Mouse (Mus musculus) embryonic facial prominence, embryonic 12.5 days (tissue): ENCODE measurements around the gene Srgap2. TPM values are rescaled to one million over a fixed set of nuclear protein-coding genes. Genes with fewer than 3 reads are reported as not detected.

Source experiments
- ATAC-seq: fragments of 200-750 bp; cut with Nextera tagmentation; 2 replicates; pipeline ENCODE4 v1.8.0; 2017; ENCODE audit not compliant: insufficient number of reproducible peaks, insufficient read depth, low FRiP score, low TSS enrichment
- H3K27ac ChIP-seq: fragments of 300-500 bp; sonication (generic); 2 replicates; pipeline ENCODE4 v1.5.1; 2016; ENCODE audit warnings: mild to moderate bottlenecking
- H3K27me3 ChIP-seq: fragments of 300-500 bp; sonication (generic); 2 replicates; pipeline ENCODE4 v1.6.1; 2016; ENCODE audit warnings: mild to moderate bottlenecking, moderate library complexity
- H3K36me3 ChIP-seq: fragments of 300-500 bp; sonication (generic); 2 replicates; pipeline ENCODE4 v1.6.1; 2016; ENCODE audit warnings: mild to moderate bottlenecking
- H3K4me1 ChIP-seq: fragments of 300-500 bp; sonication (generic); 2 replicates; pipeline ENCODE4 v1.6.1; 2016
- H3K4me2 ChIP-seq: fragments of 300-500 bp; sonication (generic); replicated peaks from 2 replicates; pipeline ENCODE4 v1.6.1; 2016; ENCODE audit warnings: mild to moderate bottlenecking, moderate library complexity
- H3K4me3 ChIP-seq: fragments of 300-500 bp; sonication (generic); 2 replicates; pipeline ENCODE4 v1.5.1; 2016; ENCODE audit warnings: mild to moderate bottlenecking
- H3K9ac ChIP-seq: fragments of 300-500 bp; sonication (generic); 2 replicates; pipeline ENCODE4 v1.6.1; 2016; ENCODE audit warnings: mild to moderate bottlenecking, moderate library complexity
- H3K9me3 ChIP-seq: fragments of 300-500 bp; sonication (generic); 2 replicates; pipeline ENCODE4 v1.6.1; 2016; ENCODE audit warnings: mild to moderate bottlenecking, moderate library complexity
- WGBS: fragments of 180-500 bp; shearing (Covaris S2); methylation state at CpG from one replicate; pipeline ENCODE4 v1.1.7; 2016; 5-methylcytosine and 5-hydroxymethylcytosine counted together
- polyA plus RNA-seq: library from polyadenylated mRNA; unstranded; fragments of >200 nt; fragmentation: Nextera tagmentation; extraction: Ambion mirVana; gene quantifications from 2 replicates; pipeline ENCODE4 v1.2.1, GENCODE M21; 2016

The Srgap2 gene
- polyA plus RNA-seq, 1 experiment from 2014 or later, result 18.3 TPM

- 71% methylated on average over 1 of the region's 1 CpGs for WGBS
- H3K4me2 ChIP-seq, result no peak overlapping the region
- H3K9me3 ChIP-seq, result no peaks in the 10 kb centered on the region
- peaks cover 6% of the 10 kb centered on the region; the same call in 1 of the 2 replicates for H3K36me3 ChIP-seq
- ATAC-seq, result no peak
- H3K27me3 ChIP-seq, result no peaks in the 10 kb centered on the region
- no peak overlapping the region for H3K4me3 ChIP-seq
- no peak overlapping the region for H3K9ac ChIP-seq
- H3K4me1 ChIP-seq, result peaks cover 10% of the 10 kb centered on the region; the same call in 1 of the 2 replicates
- H3K27ac ChIP-seq, result no peak overlapping the region
These were observed 148.2 kb downstream of the Srgap2 start for GRCm38 (mm10) chr1:131378914-131379474.

- 34% methylated on average over 7 of the region's 7 CpGs for WGBS
- Histone ChIP-seq H3K9ac (no peak overlapping the region), H3K9me3 (no peaks in the 10 kb centered on the region), H3K4me1 (peaks cover 10% of the 10 kb centered on the region; the same call in 1 of the 2 replicates), H3K27me3 (no peaks in the 10 kb centered on the region), H3K36me3 (peaks cover 6% of the 10 kb centered on the region; the same call in 1 of the 2 replicates), H3K27ac (no peak overlapping the region), H3K4me2 (no peak overlapping the region), H3K4me3 (no peak overlapping the region)
- ATAC-seq, result no peak
These were observed 148.9 kb downstream of the Srgap2 start for GRCm38 (mm10) chr1:131378081-131378913.

GRCm38 (mm10) chr1:131365832-131366231 lies 161.3 kb downstream of the Srgap2 start:
- H3K27ac ChIP-seq, result no peak overlapping the region
- no peaks in the 10 kb centered on the region for H3K4me1 ChIP-seq
- no peak for ATAC-seq
- H3K9me3 ChIP-seq, result no peaks in the 10 kb centered on the region
- no peak overlapping the region for H3K9ac ChIP-seq
- H3K36me3 ChIP-seq, result 0 out of 2 replicates have a peak, but pooled peaks cover 5% of the 10 kb centered on the region
- no peaks in the 10 kb centered on the region for H3K27me3 ChIP-seq
- WGBS, result 87% methylated on average over 1 of the region's 1 CpGs
- H3K4me2 ChIP-seq, result no peak overlapping the region
- H3K4me3 ChIP-seq, result no peak overlapping the region

- Histone ChIP-seq H3K4me1 (no peaks in the 10 kb centered on the region), H3K4me2 (no peak overlapping the region), H3K9me3 (no peaks in the 10 kb centered on the region), H3K27ac (no peak overlapping the region), H3K27me3 (no peaks in the 10 kb centered on the region), H3K9ac (no peak overlapping the region), H3K36me3 (0 out of 2 replicates have a peak, but pooled peaks cover 5% of the 10 kb centered on the region), H3K4me3 (no peak overlapping the region)
- WGBS, result 77% methylated on average over 3 of the region's 3 CpGs
- ATAC-seq, result no peak
These were observed 162.7 kb downstream of the Srgap2 start for GRCm38 (mm10) chr1:131364432-131364831.

GRCm38 (mm10) chr1:131363887-131364286 lies 163.3 kb downstream of the Srgap2 start:
- WGBS, result 83% methylated on average over 3 of the region's 3 CpGs

GRCm38 (mm10) chr1:131362089-131362488 lies 165.1 kb downstream of the Srgap2 start:
- H3K36me3 ChIP-seq, result 0 out of 2 replicates have a peak, but pooled peaks cover 5% of the 10 kb centered on the region
- no peak overlapping the region for H3K4me3 ChIP-seq
- H3K4me2 ChIP-seq, result no peak overlapping the region
- no peaks in the 10 kb centered on the region for H3K4me1 ChIP-seq
- no peaks in the 10 kb centered on the region for H3K27me3 ChIP-seq
- 96% methylated on average over 2 of the region's 2 CpGs for WGBS
- no peak overlapping the region for H3K9ac ChIP-seq
- no peaks in the 10 kb centered on the region for H3K9me3 ChIP-seq
- ATAC-seq, result no peak
- H3K27ac ChIP-seq, result no peak overlapping the region

More at GRCm38 (mm10) chr1:131363887-131364286, 163.3 kb downstream of the Srgap2 start:
- no peak for ATAC-seq
- Histone ChIP-seq H3K9ac (no peak overlapping the region), H3K4me3 (no peak overlapping the region), H3K36me3 (0 out of 2 replicates have a peak, but pooled peaks cover 5% of the 10 kb centered on the region), H3K9me3 (no peaks in the 10 kb centered on the region), H3K4me1 (no peaks in the 10 kb centered on the region), H3K27ac (no peak overlapping the region), H3K4me2 (no peak overlapping the region), H3K27me3 (no peaks in the 10 kb centered on the region)

- H3K27ac ChIP-seq, result no peak overlapping the region
- no peak for ATAC-seq
- H3K4me2 ChIP-seq, result no peak overlapping the region
- 92% methylated on average over 3 of the region's 3 CpGs for WGBS
- no peak overlapping the region for H3K9ac ChIP-seq
- no peaks in the 10 kb centered on the region for H3K27me3 ChIP-seq
- H3K9me3 ChIP-seq, result no peaks in the 10 kb centered on the region
- no peaks in the 10 kb centered on the region for H3K4me1 ChIP-seq
- no peak overlapping the region for H3K4me3 ChIP-seq
- H3K36me3 ChIP-seq, result 0 out of 2 replicates have a peak, but pooled peaks cover 11% of the 10 kb centered on the region
These were observed 166.4 kb downstream of the Srgap2 start for GRCm38 (mm10) chr1:131360800-131361199.

GRCm38 (mm10) chr1:131359609-131360008 lies 167.5 kb downstream of the Srgap2 start:
- H3K4me3 ChIP-seq, result no peak overlapping the region
- no peaks in the 10 kb centered on the region for H3K9me3 ChIP-seq
- no peak overlapping the region for H3K9ac ChIP-seq
- no peak for ATAC-seq
- no peak overlapping the region for H3K27ac ChIP-seq
- peaks cover 22% of the 10 kb centered on the region for H3K36me3 ChIP-seq
- no peaks in the 10 kb centered on the region for H3K27me3 ChIP-seq
- 86% methylated on average over 1 of the region's 1 CpGs for WGBS
- no peaks in the 10 kb centered on the region for H3K4me1 ChIP-seq
- no peak overlapping the region for H3K4me2 ChIP-seq

GRCm38 (mm10) chr1:131357213-131357612 lies 169.9 kb downstream of the Srgap2 start:
- no peak overlapping the region for H3K9ac ChIP-seq
- no peak for ATAC-seq

GRCm38 (mm10) chr1:131351436-131351835 lies 175.7 kb downstream of the Srgap2 start:
- H3K27ac ChIP-seq, result no peak overlapping the region
- H3K27me3 ChIP-seq, result no peaks in the 10 kb centered on the region
- 77% methylated on average over 2 of the region's 2 CpGs for WGBS
- ATAC-seq, result no peak
- no peak overlapping the region for H3K4me3 ChIP-seq
- no peak overlapping the region for H3K9ac ChIP-seq
- no peak overlapping the region for H3K4me2 ChIP-seq
- H3K9me3 ChIP-seq, result no peaks in the 10 kb centered on the region
- H3K36me3 ChIP-seq, result peaks cover 38% of the 10 kb centered on the region
- no peaks in the 10 kb centered on the region for H3K4me1 ChIP-seq

More at GRCm38 (mm10) chr1:131357213-131357612, 169.9 kb downstream of the Srgap2 start:
- no peaks in the 10 kb centered on the region for H3K9me3 ChIP-seq
- no peak overlapping the region for H3K4me3 ChIP-seq
- H3K27ac ChIP-seq, result no peak overlapping the region
- H3K36me3 ChIP-seq, result peaks cover 21% of the 10 kb centered on the region
- no peak overlapping the region for H3K4me2 ChIP-seq
- 89% methylated on average over 1 of the region's 1 CpGs for WGBS
- H3K27me3 ChIP-seq, result no peaks in the 10 kb centered on the region
- no peaks in the 10 kb centered on the region for H3K4me1 ChIP-seq

- H3K9ac ChIP-seq, result no peak overlapping the region
- WGBS, result 72% methylated on average over 1 of the region's 1 CpGs
- H3K9me3 ChIP-seq, result no peaks in the 10 kb centered on the region
- no peak for ATAC-seq
- H3K36me3 ChIP-seq, result peaks cover 32% of the 10 kb centered on the region
- no peaks in the 10 kb centered on the region for H3K27me3 ChIP-seq
- H3K4me2 ChIP-seq, result no peak overlapping the region
- no peak overlapping the region for H3K4me3 ChIP-seq
- H3K4me1 ChIP-seq, result no peaks in the 10 kb centered on the region
- no peak overlapping the region for H3K27ac ChIP-seq
These were observed 177.1 kb downstream of the Srgap2 start for GRCm38 (mm10) chr1:131349993-131350510.

GRCm38 (mm10) chr1:131347708-131348107 lies 179.4 kb downstream of the Srgap2 start:
- Histone ChIP-seq H3K4me3 (no peak overlapping the region), H3K36me3 (peaks cover 36% of the 10 kb centered on the region), H3K9me3 (no peaks in the 10 kb centered on the region), H3K27me3 (no peaks in the 10 kb centered on the region), H3K4me1 (no peaks in the 10 kb centered on the region), H3K27ac (no peak overlapping the region), H3K9ac (no peak overlapping the region), H3K4me2 (no peak overlapping the region)
- 63% methylated on average over 2 of the region's 2 CpGs for WGBS
- ATAC-seq, result no peak
